Mouse (Mus musculus) layer of hippocampus, adult 2 months (tissue): ENCODE results near the gene Myo18a. TPM values are rescaled to one million over a fixed set of nuclear protein-coding genes. Genes with fewer than 3 reads are reported as not detected.

Experiments used
- DNase-seq, 2 experiments: peaks; one replicate each; pipeline ENCODE4 v3.0.0; 2022; ENCODE audit warnings: low spot score in 2 of 2
- H3K27ac ChIP-seq: fragments of 200-600 bp; 2 replicates; pipeline ENCODE4 v1.8.1; 2022
- H3K4me3 ChIP-seq: fragments of 200-600 bp; 2 replicates; pipeline ENCODE4 v1.8.1; 2022; ENCODE audit warnings: mild to moderate bottlenecking
- CTCF ChIP-seq: fragments of 200-600 bp; conservative IDR thresholded peaks from 2 replicates; pipeline ENCODE4 v1.8.1; 2022; ENCODE audit warnings: antibody characterized with exemption, mild to moderate bottlenecking, moderate library complexity
- total RNA-seq, 2 experiments: library from RNA; stranded (reverse); gene quantifications; 2 replicates each; pipeline ENCODE4 v1.2.3; 2021

The Myo18a gene
- total RNA-seq, 2 experiments from 2014 or later: 137 to 156 TPM

GRCm38 (mm10) chr11:77779240-77779639 is 16.2 kb downstream of the Myo18a start:
- Histone ChIP-seq H3K4me3 (no peak overlapping the region), H3K27ac (no peak overlapping the region)
- no peak for TF ChIP-seq CTCF
- DNase-seq: no peak

GRCm38 (mm10) chr11:77781088-77781487 is 18.0 kb downstream of the Myo18a start:
- H3K4me3 ChIP-seq: no peak overlapping the region
- peak overlapping the region; percentile 81; the same call in 1 of the 2 replicates for H3K27ac ChIP-seq
- DNase-seq: no peak
- TF ChIP-seq CTCF: no peak

DNA sequence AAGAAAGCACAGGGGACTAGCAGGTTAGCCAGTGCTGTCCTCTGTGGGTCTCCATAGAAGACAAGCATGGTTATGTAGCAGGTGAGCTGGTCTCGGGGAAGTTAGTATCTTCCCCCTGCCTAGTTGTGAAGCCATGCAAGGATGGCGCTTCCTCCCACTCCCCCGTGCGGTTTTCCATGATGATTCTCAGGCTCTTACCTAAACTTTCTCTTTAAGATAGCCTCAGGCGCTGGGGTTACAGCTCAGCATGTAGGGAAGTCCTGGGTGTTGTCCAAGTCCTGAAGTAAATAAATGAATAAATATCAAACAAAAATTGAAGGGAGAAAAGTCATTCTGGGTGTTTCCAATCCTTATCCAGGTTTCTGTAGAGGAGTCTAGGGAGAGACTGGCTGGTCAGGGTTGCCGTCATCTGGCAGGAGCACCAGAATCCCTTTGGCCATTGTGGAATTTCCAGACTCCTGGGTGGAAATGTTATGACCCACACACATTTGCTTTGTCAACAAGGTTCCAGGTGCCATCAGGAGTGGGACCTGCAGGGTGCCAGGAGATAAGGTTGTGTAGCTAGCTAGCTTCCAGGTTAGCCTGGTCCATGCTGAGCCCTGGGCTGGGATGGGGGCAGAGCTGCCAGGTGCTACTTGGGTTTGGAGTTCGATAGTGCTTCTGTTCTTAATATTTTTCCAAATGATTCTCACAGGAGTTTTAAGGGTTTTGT is 19.2 kb downstream of the Myo18a start:
- Histone ChIP-seq H3K4me3 (no peak overlapping the region), H3K27ac (peak overlapping the region; percentile 81; the same call in 1 of the 2 replicates)
- TF ChIP-seq CTCF: no peak
- DNase-seq: no peak

- no peak for DNase-seq
- H3K4me3 ChIP-seq: no peak overlapping the region; the same call in 1 of the 2 replicates
- peak overlapping the region; percentile 81 for H3K27ac ChIP-seq
- TF ChIP-seq CTCF: no peak
Measured at GRCm38 (mm10) chr11:77783211-77783746, 20.2 kb downstream of the Myo18a start.

GRCm38 (mm10) chr11:77783747-77784646 is 21.0 kb downstream of the Myo18a start:
- peak; percentile 70 for TF ChIP-seq CTCF
- Histone ChIP-seq H3K27ac (peak overlapping the region; percentile 81), H3K4me3 (peak overlapping the region; percentile 2; the same call in 1 of the 2 replicates)
- no peak for DNase-seq

- Histone ChIP-seq H3K27ac (peak overlapping the region; percentile 81), H3K4me3 (no peak overlapping the region)
- TF ChIP-seq CTCF: no peak
- DNase-seq: no peak
Measured at GRCm38 (mm10) chr11:77784894-77785293, 21.8 kb downstream of the Myo18a start.

DNA sequence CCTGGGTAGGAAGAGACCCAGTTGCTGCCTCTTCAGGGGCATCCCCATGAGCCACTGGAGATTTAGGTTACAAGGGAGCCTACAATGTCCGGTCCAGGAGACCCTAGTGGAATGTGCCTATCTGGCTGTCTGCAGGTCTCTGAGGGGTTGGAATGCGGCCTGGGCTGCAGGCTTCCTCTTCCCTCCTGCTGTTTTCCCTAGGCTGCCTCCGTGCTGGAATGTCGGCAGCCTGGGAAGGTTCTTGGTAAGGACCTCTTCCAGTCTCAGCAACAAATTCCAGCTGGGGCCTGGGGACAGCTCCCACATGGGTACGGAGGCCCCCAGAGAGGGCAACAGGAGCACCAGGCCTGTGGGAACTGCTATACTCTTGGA is 22.3 kb downstream of the Myo18a start:
- no peak overlapping the region for H3K4me3 ChIP-seq
- DNase-seq: no peak
- peak overlapping the region; percentile 81 for H3K27ac ChIP-seq
- no peak for TF ChIP-seq CTCF

GRCm38 (mm10) chr11:77785768-77786561 is 22.9 kb downstream of the Myo18a start:
- no peak for TF ChIP-seq CTCF
- no peak for DNase-seq
- Histone ChIP-seq H3K4me3 (no peak overlapping the region), H3K27ac (peak overlapping the region; percentile 81)

DNA sequence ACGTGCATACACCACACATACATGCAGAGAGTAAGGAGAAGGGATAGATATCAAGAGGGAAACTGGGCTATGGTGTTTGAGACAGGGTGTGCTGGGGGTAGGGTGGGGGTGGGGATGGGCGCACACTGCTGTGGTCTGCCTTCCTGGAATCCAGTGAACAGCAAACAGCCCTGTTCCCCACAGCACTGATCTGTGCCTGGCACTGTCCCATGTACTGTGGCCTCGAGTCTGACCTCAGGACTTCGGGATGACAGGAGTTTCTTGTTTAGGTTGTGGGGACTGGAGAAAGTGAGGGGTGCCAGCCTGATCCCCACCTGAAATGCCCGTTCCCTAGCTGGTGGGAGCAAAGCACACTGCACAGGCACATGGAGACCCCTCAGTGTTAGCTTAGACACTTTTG is 24.7 kb downstream of the Myo18a start, which contains the start of gene Gm10277:
TSS of gene Gm10277 (minus strand) at position 41 of the 400 bp plus-strand sequence.
- DNase-seq: no peak
- no peak within 1 kb of the TSS for H3K4me3 ChIP-seq
- TF ChIP-seq CTCF: no peak
- H3K27ac ChIP-seq: peak within 1 kb of the TSS; percentile 81

DNA sequence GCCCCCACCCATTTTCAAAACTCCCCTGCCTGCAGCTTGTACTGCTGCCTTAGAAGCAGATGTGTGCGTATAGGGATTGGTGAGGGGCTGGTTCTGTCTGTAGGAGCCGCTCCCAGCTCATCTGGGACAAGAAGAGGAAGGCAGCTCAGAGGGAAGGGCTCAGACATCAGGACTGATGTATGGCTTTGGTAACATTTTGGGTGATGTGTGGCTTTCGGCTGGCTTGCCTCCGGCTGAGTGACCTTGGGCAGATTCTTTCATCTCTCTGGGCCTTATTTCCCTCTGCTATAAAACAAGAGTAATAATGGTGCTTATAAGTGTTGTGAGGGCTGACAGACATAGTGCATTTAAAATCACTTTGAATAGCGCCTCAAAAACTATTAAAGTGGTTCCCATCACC is 26.5 kb downstream of the Myo18a start:
- TF ChIP-seq CTCF: no peak
- H3K4me3 ChIP-seq: no peak overlapping the region
- no peak for DNase-seq
- H3K27ac ChIP-seq: peak overlapping the region; percentile 82; the same call in 1 of the 2 replicates

DNA sequence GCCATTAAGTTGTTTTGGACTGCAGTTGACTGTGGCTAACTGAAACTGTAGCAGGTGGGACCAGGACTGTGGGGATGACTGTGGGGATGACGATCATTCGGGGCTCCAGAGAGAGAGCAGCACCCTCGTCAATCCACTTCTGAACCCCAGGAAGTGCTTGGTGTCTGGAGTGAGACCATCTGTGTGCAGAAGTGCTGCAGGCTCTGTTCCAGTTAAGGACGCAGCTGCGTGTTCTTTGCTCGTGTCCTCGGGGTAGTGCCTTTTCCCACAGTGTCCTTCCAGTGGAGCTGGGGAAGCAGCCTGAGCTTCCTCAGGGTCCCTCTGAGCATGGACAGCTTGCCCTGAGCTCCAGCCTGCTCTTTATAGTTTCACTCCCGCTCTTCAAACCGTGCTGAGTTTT is 27.2 kb downstream of the Myo18a start:
- Histone ChIP-seq H3K27ac (peak overlapping the region; percentile 82), H3K4me3 (no peak overlapping the region)
- DNase-seq: no peak
- TF ChIP-seq CTCF: no peak

DNA sequence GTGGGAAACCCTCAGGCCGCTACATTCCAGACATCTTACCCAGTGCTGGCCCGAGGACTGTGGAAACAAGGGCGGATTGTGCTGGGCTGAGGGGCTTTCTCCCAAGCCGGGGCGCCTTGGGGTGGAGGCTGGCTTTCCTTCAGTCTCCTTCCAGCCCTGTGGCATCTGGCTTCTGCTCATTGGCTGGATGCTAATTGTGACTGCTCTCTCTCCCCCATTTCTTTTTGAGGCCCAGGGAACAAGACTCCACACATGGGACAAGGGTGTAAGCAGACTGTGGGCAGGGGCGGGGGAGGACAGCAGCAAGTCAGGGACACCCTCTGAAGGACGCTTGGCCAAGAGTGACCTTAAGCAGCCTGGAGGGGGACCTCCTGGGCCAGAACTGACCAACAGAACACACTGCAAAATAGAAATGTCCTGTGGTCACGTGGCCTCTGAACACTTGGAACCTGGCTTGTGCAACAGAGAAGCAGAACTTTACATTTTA is 28.2 kb downstream of the Myo18a start:
- Histone ChIP-seq H3K4me3 (no peak overlapping the region), H3K27ac (peak overlapping the region; percentile 82)
- no peak for DNase-seq
- no peak for TF ChIP-seq CTCF
